Mouse (Mus musculus) thymus, adult 2 months (tissue): Measurements from ENCODE around the gene Stab2.

ENCODE experiments used
- CTCF ChIP-seq: fragments of 200-500 bp; IDR thresholded peaks from 2 replicates; pipeline ENCODE4 v1.5.1; 2012; ENCODE audit warnings: mild to moderate bottlenecking, control low read depth, low read length, moderate library complexity, borderline replicate concordance; ENCODE audit not compliant: control insufficient read depth, poor library complexity, insufficient read depth; ENCODE audit errors: extremely low read depth
- POLR2A ChIP-seq: fragments of 200-500 bp; IDR thresholded peaks from 2 replicates; pipeline ENCODE4 v1.6.1; 2012; ENCODE audit warnings: mild to moderate bottlenecking, low read length, control low read depth, moderate library complexity; ENCODE audit not compliant: control insufficient read depth, poor library complexity, insufficient read depth; ENCODE audit errors: extremely low read depth

- no peak for TF ChIP-seq POLR2A
- TF ChIP-seq CTCF = no peak
These were observed 192.7 kb downstream of the Stab2 start for GRCm38 (mm10) chr10:86815133-86815532.
